Mouse (Mus musculus) olfactory bulb, adult 2 months (tissue): Measurements from ENCODE around the gene Mef2d. TPM values are rescaled to one million over a fixed set of nuclear protein-coding genes. Genes with fewer than 3 reads are reported as not detected.

Source experiments
- H3K27ac ChIP-seq: fragments of 200-500 bp; 2 replicates; pipeline ENCODE4 v1.5.1; 2012; ENCODE audit warnings: low read depth, low read length; ENCODE audit not compliant: insufficient read depth
- H3K4me1 ChIP-seq: fragments of 200-500 bp; 2 replicates; pipeline ENCODE4 v1.6.1; 2012; ENCODE audit warnings: low read length; ENCODE audit not compliant: control insufficient read depth, insufficient read depth
- H3K4me3 ChIP-seq: fragments of 200-500 bp; 2 replicates; pipeline ENCODE4 v1.5.1; 2012; ENCODE audit warnings: mild to moderate bottlenecking, low read depth, low read length, moderate library complexity; ENCODE audit not compliant: insufficient read depth
- CTCF ChIP-seq: fragments of 200-500 bp; IDR thresholded peaks from 2 replicates; pipeline ENCODE4 v1.5.1; 2012; ENCODE audit warnings: low read depth, mild to moderate bottlenecking, low read length, moderate library complexity; ENCODE audit not compliant: insufficient read depth
- POLR2A ChIP-seq: fragments of 200-500 bp; IDR thresholded peaks from 2 replicates; pipeline ENCODE4 v1.6.1; 2012; ENCODE audit warnings: mild to moderate bottlenecking, low read depth, low read length, moderate library complexity; ENCODE audit not compliant: insufficient read depth
- WGBS: fragments of 180-500 bp; shearing (Covaris S2); methylation state at CpG from one replicate; pipeline ENCODE4 v1.1.7; 2018; 5-methylcytosine and 5-hydroxymethylcytosine counted together
- polyA plus RNA-seq: library from polyadenylated mRNA; stranded (reverse); fragments of >200 nt; gene quantifications from 2 replicates; pipeline ENCODE4 v1.2.4, GENCODE M21; 2012; ENCODE audit warnings: low replicate concordance; ENCODE audit not compliant: missing spikeins, insufficient read depth, insufficient read length

Gene Mef2d
- polyA plus RNA-seq, 1 experiment = not detected

GRCm38 (mm10) chr3:88120117-88120651, 22.0 kb upstream of the Mef2d start:
- TF ChIP-seq CTCF (no peak), POLR2A (no peak)
- Histone ChIP-seq H3K27ac (no peak overlapping the region), H3K4me1 (peaks cover 6% of the 10 kb centered on the region), H3K4me3 (no peak overlapping the region)
- WGBS = 88% methylated on average over 19 of the region's 19 CpGs

- Histone ChIP-seq H3K4me1 (peaks cover 6% of the 10 kb centered on the region), H3K27ac (no peak overlapping the region), H3K4me3 (no peak overlapping the region)
- WGBS = 70% methylated on average over 14 of the region's 14 CpGs
- TF ChIP-seq CTCF (no peak), POLR2A (no peak)
Observed at GRCm38 (mm10) chr3:88121164-88122131, 20.7 kb upstream of the Mef2d start.

GRCm38 (mm10) chr3:88125195-88125594, 17.0 kb upstream of the Mef2d start:
- H3K4me3 ChIP-seq = no peak overlapping the region
- 78% methylated on average over 4 of the region's 4 CpGs for WGBS
- H3K4me1 ChIP-seq = peaks cover 6% of the 10 kb centered on the region
- no peak for TF ChIP-seq CTCF
- TF ChIP-seq POLR2A = no peak
- H3K27ac ChIP-seq = no peak overlapping the region

- Histone ChIP-seq H3K4me3 (no peak overlapping the region), H3K4me1 (peaks cover 3% of the 10 kb centered on the region), H3K27ac (no peak overlapping the region)
- 91% methylated on average over 7 of the region's 7 CpGs for WGBS
- no peak for TF ChIP-seq CTCF
- no peak for TF ChIP-seq POLR2A
Observed at GRCm38 (mm10) chr3:88126181-88126580, 16.0 kb upstream of the Mef2d start.

GRCm38 (mm10) chr3:88127636-88128035, 14.5 kb upstream of the Mef2d start:
- 48% methylated on average over 3 of the region's 3 CpGs for WGBS
- Histone ChIP-seq H3K27ac (no peak overlapping the region), H3K4me3 (no peak overlapping the region), H3K4me1 (no peaks in the 10 kb centered on the region; the same call in 1 of the 2 replicates)
- no peak for TF ChIP-seq CTCF
- TF ChIP-seq POLR2A = no peak

- peaks cover 2% of the 10 kb centered on the region for H3K4me1 ChIP-seq
- WGBS = 37% methylated on average over 5 of the region's 5 CpGs
- H3K27ac ChIP-seq = no peak overlapping the region
- no peak for TF ChIP-seq POLR2A
- no peak for TF ChIP-seq CTCF
- no peak overlapping the region for H3K4me3 ChIP-seq
Observed at GRCm38 (mm10) chr3:88128056-88128455, 14.1 kb upstream of the Mef2d start.

- no peak overlapping the region for H3K27ac ChIP-seq
- no peak overlapping the region for H3K4me3 ChIP-seq
- peaks cover 8% of the 10 kb centered on the region for H3K4me1 ChIP-seq
- TF ChIP-seq POLR2A (no peak), CTCF (no peak)
- 57% methylated on average over 4 of the region's 4 CpGs for WGBS
Observed at GRCm38 (mm10) chr3:88129006-88129405, 13.2 kb upstream of the Mef2d start.

- H3K27ac ChIP-seq = no peak overlapping the region
- H3K4me3 ChIP-seq = no peak overlapping the region
- H3K4me1 ChIP-seq = peaks cover 8% of the 10 kb centered on the region
- 92% methylated on average over 3 of the region's 3 CpGs for WGBS
- TF ChIP-seq POLR2A = no peak
- TF ChIP-seq CTCF = no peak
Observed at GRCm38 (mm10) chr3:88131071-88131470, 11.1 kb upstream of the Mef2d start.

GRCm38 (mm10) chr3:88132492-88132891, 9.7 kb upstream of the Mef2d start:
- no peak for TF ChIP-seq POLR2A
- TF ChIP-seq CTCF = no peak
- Histone ChIP-seq H3K4me1 (peaks cover 10% of the 10 kb centered on the region), H3K27ac (no peak overlapping the region), H3K4me3 (no peak overlapping the region)
- WGBS = 73% methylated on average over 2 of the region's 2 CpGs
